Comparison of ENCODE assay signal across 10 mouse cellular contexts in genomic region chr19:36922015-36922414, GRCm38 (mm10). TPM values are rescaled to one million over a fixed set of nuclear protein-coding genes. Genes with fewer than 3 reads are reported as not detected.
A peak's percentile ranks its signal among the peaks of the same experiment; 100 is the strongest.
DNase-seq lines count a peak whose midpoint lies in the region; ATAC-seq and TF ChIP-seq lines count a peak whose summit lies in the region.
"Had no signal": no experiment of that assay in that cellular context is flagged by ENCODE, and none has a peak within 500 bp of the region (broad histone marks: within the 10 kb centered on the region; RNA-seq: fewer than 3 reads in every experiment).

No protein-coding gene starts in this region.

- TF ChIP-seq EP300 in heart, adult 2 months (IDR thresholded peaks at IDR 0.05; ENCODE audit: insufficient read depth, low read depth, low read length): no peak

- H3K9me3 ChIP-seq in lung, embryonic 14.5 days (ENCODE audit: low read depth, low read length): no peaks in the 10 kb centered on the region
- H3K9me3 ChIP-seq in intestine, embryonic 16.5 days (ENCODE audit: control insufficient read depth, low read length): no peaks in the 10 kb centered on the region
- H3K9me3 ChIP-seq: liver, embryonic 13.5 days had no signal

- no peaks in the 10 kb centered on the region for H3K79me2 ChIP-seq in heart, adult 2 months (replicated peaks; ENCODE audit: control insufficient read depth, insufficient read depth, low read length)

- H3K27me3 ChIP-seq in heart, adult 2 months (ENCODE audit: control insufficient read depth, insufficient read depth, low read length): no peaks in the 10 kb centered on the region
- no peaks in the 10 kb centered on the region for H3K27me3 ChIP-seq in lung, embryonic 14.5 days (ENCODE audit: insufficient read depth, low read length)
- H3K27me3 ChIP-seq in intestine, embryonic 16.5 days (replicated peaks; ENCODE audit: control insufficient read depth, insufficient read depth, low read length): no peaks in the 10 kb centered on the region

- intact Hi-C loops in heart, adult 2 months (cut with DNase I): loop anchor here (1.0 to 10.0 kb wide), 2 partner anchors 106 to 317 kb away; no protein-coding TSS in a partner anchor

- no peak overlapping the region for H3K27ac ChIP-seq in heart, adult 2 months
- peak overlapping the region; percentile 24; the same call in 1 of the 2 replicates for H3K27ac ChIP-seq in lung, embryonic 14.5 days (ENCODE audit: low read depth)
- no peak overlapping the region for H3K27ac ChIP-seq in intestine, embryonic 16.5 days (ENCODE audit: low read length)
- H3K27ac ChIP-seq: liver, embryonic 13.5 days had no signal

- no peak for ATAC-seq in lung, embryonic 14.5 days (ENCODE audit: insufficient read depth)
- no peak for ATAC-seq in intestine, embryonic 16.5 days

- H3K4me2 ChIP-seq in lung, embryonic 14.5 days: no peak overlapping the region
- no peak overlapping the region for H3K4me2 ChIP-seq in intestine, embryonic 16.5 days (ENCODE audit: low read depth, low read length)
- H3K4me2 ChIP-seq: liver, embryonic 13.5 days had no signal

- no peak overlapping the region for H3K4me3 ChIP-seq in heart, adult 2 months
- H3K4me3 ChIP-seq in lung, embryonic 14.5 days (ENCODE audit: low read depth, low read length): no peak overlapping the region
- no peak overlapping the region for H3K4me3 ChIP-seq in intestine, embryonic 16.5 days (ENCODE audit: low read length)
- H3K4me3 ChIP-seq: liver, embryonic 13.5 days had no signal

- peak; percentile 72 for TF ChIP-seq CTCF in heart, adult 2 months (IDR thresholded peaks at IDR 0.05)
- peak; percentile 56 for TF ChIP-seq CTCF in lung, embryonic 14.5 days (IDR thresholded peaks at IDR 0.05; ENCODE audit: low read depth)

- peaks cover 3% of the 10 kb centered on the region for H3K36me3 ChIP-seq in heart, adult 2 months (ENCODE audit: control insufficient read depth, insufficient read depth, low read length)
- H3K36me3 ChIP-seq in lung, embryonic 14.5 days (ENCODE audit: insufficient read depth): no peaks in the 10 kb centered on the region
- no peaks in the 10 kb centered on the region for H3K36me3 ChIP-seq in intestine, embryonic 16.5 days (ENCODE audit: control insufficient read depth, insufficient read depth, low read length)
- H3K36me3 ChIP-seq: liver, embryonic 13.5 days had no signal

- H3K9ac ChIP-seq in heart, adult 2 months (ENCODE audit: low read depth, low read length): no peak overlapping the region
- no peak overlapping the region for H3K9ac ChIP-seq in lung, embryonic 14.5 days
- H3K9ac ChIP-seq in intestine, embryonic 16.5 days (ENCODE audit: low read depth, low read length): no peak overlapping the region
- H3K9ac ChIP-seq: liver, embryonic 13.5 days had no signal

- no peak for TF ChIP-seq POLR2A in heart, adult 2 months (IDR thresholded peaks at IDR 0.05; ENCODE audit: insufficient read depth, low read depth, low read length)

- 16% methylated on average over 2 of the region's 2 CpGs for WGBS in heart, adult 2 months
- WGBS in lung, embryonic 14.5 days: 15% methylated on average over 2 of the region's 2 CpGs
- WGBS in intestine, embryonic 16.5 days: 34% methylated on average over 2 of the region's 2 CpGs

- no peak for DNase-seq in heart, adult 2 months
- DNase-seq in heart, postnatal 4 days: no peak
- peak; percentile 88 for DNase-seq in lung, embryonic 14.5 days
- no peak for DNase-seq in lung, adult 18-20 months
- peak; percentile 61 for DNase-seq in adipocyte (ENCODE audit: low spot score)
- peak; percentile 87 for DNase-seq in retina, embryonic 14.5 days (ENCODE audit: low spot score)
- no peak for DNase-seq in right cerebral cortex, postnatal 25 days
- DNase-seq: cerebellum, adult 11 months; liver, embryonic 13.5 days had no signal

- peaks cover 1% of the 10 kb centered on the region; the same call in 1 of the 2 replicates for H3K4me1 ChIP-seq in heart, adult 2 months (ENCODE audit: control insufficient read depth, insufficient read depth, low read length)
- no peaks in the 10 kb centered on the region for H3K4me1 ChIP-seq in lung, embryonic 14.5 days (ENCODE audit: insufficient read depth)
- peaks cover 7% of the 10 kb centered on the region for H3K4me1 ChIP-seq in intestine, embryonic 16.5 days (ENCODE audit: control insufficient read depth, insufficient read depth, low read length)

RNA-seq across cellular contexts. Expression of gene Fgfbp3, which starts 2.6 kb away (rescaled TPM):
- 1 to 10 TPM; 1.7 to 3.1 TPM for total RNA-seq in heart, adult 2 months (2021)
- 0.67 and 1.3 TPM in 2 replicates for polyA plus RNA-seq in heart, adult 2 months (2012; rRNA removed)
- 1 to 10 TPM; 2.8 to 3.3 TPM for total RNA-seq in heart, postnatal 4 days (2021)
- 5.5 and 6.0 TPM in 2 replicates for polyA plus RNA-seq in lung, embryonic 14.5 days (2014; fragmentation: Nextera tagmentation; extraction: Ambion mirVana)
- 3.1 and 3.5 TPM in 2 replicates for polyA plus RNA-seq in intestine, embryonic 16.5 days (2015; fragmentation: Nextera tagmentation; extraction: Ambion mirVana)

RNA-seq across cellular contexts. Expression of gene Btaf1, which starts 3.9 kb away (rescaled TPM):
- 10 to 100 TPM; 12.4 to 13.5 TPM for total RNA-seq in heart, adult 2 months (2021)
- polyA plus RNA-seq in heart, adult 2 months (2012; rRNA removed): 2.7 and 5.5 TPM in 2 replicates
- total RNA-seq in heart, postnatal 4 days (2021): 10 to 100 TPM; 16.3 TPM
- 19.8 and 20.3 TPM in 2 replicates for polyA plus RNA-seq in lung, embryonic 14.5 days (2014; fragmentation: Nextera tagmentation; extraction: Ambion mirVana)
- polyA plus RNA-seq in intestine, embryonic 16.5 days (2015; fragmentation: Nextera tagmentation; extraction: Ambion mirVana): 5.8 and 6.3 TPM in 2 replicates

Comparison
In these comparisons a context has a peak if more than half of its experiments do, and no peak if none do; other contexts are left out.
1. DNase-seq: peak in lung, embryonic 14.5 days (single experiment), adipocyte (single experiment) and retina, embryonic 14.5 days (single experiment); none in heart, adult 2 months (0 of 2), heart, postnatal 4 days (single experiment), lung, adult 18-20 months (0 of 2) and right cerebral cortex, postnatal 25 days (single experiment).